Mouse (Mus musculus): ENCODE data around the gene Celf1.
A peak's percentile ranks its signal among the peaks of the same experiment; 100 is the strongest.

The Celf1 gene

DNA sequence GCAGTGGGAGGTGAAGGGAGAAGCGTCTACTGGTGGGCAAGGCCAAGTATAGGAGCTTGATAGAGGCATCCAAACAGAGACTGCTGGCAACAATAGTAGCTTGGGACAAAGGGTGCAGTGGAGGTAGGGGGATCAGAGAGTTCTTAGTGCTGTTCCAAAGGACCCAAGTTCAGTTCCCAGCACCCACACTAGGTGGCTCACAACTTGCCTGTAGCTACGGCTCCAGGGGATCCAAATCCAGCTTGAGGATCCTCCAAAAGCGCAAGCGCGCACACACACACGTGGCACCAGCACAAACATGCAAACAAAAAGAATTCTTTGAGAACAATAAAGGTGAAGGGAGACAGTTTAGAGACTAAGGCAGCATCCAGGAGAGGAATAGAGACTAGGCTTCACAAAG lies 124.0 kb downstream of the Celf1 start:
- DNase-seq: no peak

DNA sequence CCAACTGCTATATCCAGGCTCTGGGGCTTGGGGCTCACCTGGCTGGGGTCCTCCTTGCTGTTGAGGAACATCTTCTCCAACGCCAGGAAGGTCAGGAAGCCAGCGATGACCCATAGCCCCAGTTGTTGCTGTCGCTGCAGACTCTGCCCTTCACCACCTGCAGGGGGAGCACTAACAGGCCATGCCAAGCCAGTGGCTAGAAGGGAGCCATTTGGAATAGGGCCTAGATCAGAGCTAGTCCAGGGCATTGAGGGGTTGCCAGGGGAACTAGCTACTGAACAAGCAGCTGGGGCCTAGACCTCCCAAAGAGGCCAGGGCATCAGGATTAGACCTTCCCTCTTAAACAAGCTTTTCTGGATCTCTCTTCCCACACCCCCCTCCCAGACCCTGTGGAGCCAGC lies 125.4 kb downstream of the Celf1 start:
- peak; percentile 76 to 78 for DNase-seq

DNA sequence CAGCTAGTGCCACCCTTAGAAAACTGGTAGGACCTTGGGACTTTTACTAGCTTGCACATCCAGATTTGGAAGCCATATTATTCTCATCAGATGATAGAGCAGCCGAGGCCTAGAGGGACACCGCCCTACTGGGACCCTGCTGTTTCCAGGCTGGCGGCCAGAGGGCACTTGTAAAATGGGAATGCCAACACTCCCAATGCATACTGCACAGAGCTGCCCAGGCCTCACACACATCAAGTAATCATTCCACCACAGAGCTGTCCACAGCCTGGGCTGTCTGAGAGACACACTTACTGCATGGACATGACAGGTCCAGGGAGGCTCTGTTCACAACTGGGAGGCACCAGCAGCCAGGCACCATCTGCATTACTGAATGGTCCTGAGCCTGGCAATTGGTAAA lies 126.3 kb downstream of the Celf1 start:
- DNase-seq: no peak

DNA sequence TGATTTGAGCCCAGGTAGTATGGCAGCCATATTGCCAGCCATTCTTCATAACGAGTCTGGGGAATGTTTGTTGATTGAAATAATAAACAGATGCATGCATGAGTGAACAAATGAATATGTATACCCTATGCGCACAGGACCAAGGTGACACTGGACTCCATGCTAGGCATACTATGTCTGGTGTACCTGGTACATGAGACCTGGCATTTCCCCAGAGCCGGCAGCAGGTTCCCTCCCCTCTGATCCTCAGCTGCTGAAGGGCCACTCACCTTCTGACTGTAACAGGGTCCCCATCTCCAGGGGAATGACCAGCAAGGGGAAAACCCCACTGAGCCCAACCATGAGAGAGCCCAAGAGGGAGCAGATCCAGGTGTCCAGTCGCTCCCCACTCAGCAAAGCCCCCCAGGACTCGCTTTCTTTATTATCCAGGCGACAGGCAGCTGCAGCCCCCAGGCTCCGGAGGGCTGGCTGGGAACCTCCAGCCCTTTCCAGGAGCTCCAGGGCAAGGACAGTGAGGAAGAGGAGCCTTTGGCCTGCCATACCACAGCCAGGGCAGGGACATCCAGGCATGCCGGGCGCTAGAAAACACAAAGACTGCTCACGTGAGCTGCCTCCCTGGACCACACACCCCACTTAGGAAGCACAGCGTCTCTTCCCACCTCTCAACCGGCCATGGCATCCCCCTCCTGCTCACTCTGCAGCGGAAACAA lies 128.1 kb downstream of the Celf1 start:
- DNase-seq: no peak

DNA sequence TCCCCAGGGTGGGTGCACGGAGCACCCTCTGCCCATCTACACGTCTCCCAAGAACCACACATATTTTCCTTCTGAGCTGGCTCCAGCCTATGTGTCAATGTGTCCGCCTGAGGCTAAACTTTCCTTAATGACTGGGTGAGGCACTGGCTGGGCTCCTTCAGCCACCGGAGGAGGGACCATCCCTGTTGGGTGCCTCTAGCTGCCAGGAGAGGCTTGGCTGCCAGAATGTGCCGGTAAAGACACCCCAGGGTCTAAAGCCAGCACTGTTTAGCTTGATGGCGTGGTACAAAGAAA lies 128.6 kb downstream of the Celf1 start:
- DNase-seq: no peak

Data from B cell, adult 2 months (primary cell).